Mouse (Mus musculus) erythroblast, adult 5-6 weeks (primary cell): ENCODE data around the gene Adh7. TPM values are rescaled to one million over a fixed set of nuclear protein-coding genes. Genes with fewer than 3 reads are reported as not detected.
A peak's percentile ranks its signal among the peaks of the same experiment; 100 is the strongest.

ENCODE experiments used
- ATAC-seq: replicated peaks from 2 replicates; pipeline ENCODE4 v1.8.0; 2016; ENCODE audit warnings: moderate number of reproducible peaks, mild to moderate bottlenecking, moderate TSS enrichment, inconsistent platforms; ENCODE audit not compliant: poor library complexity, low FRiP score, severe bottlenecking
- total RNA-seq, 2 experiments: library from RNA; stranded (forward) in 1 of 2; stranded (reverse) in 1 of 2; fragments of 150-400 nt in 1 of 2; fragments of 200-764, 138-1000 nt in 1 of 2; gene quantifications; 2 replicates each; pipeline versions ENCODE4 v1.2.3 to v1.2.4; 2015 to 2017; ENCODE audit warnings: low replicate concordance in 2 of 2

Gene Adh7
- total RNA-seq (2015; ENCODE audit: low replicate concordance) (not detected in 2 replicates), total RNA-seq (2017; ENCODE audit: low replicate concordance) (not detected in 2 replicates)

DNA sequence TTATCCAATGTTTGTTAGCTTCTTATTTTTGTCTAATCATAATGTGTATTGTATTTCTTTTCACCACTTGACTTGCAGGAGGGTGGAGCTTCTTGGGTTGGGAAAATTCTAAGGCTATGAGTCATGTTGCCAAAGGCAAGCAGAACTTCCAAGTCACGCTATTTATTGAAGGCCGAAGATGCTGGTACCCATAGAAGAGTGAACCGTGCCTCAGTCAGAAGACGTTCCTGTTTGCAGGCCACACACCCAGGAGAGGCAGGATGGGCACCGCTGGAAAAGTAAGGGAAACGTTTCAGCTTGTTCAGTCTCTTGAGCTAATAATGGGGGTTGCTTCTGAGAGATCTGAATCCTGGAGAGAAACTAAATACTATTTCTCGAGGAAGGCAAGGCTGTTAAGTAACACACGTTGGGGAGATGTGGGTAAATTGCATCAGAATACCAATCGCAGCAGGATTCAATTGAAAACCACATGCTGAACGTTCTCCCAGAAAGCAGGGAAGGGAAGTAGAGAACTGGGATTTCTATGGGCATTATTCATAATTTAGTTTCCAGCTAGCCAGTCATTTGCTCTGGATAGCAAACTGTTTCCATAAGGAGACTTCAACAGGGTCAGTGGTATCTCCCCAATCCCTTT lies at the start of gene Adh7:
TSS of gene Adh7 (plus strand) at position 130 of the 634 bp plus-strand sequence.
- no peak for ATAC-seq

DNA sequence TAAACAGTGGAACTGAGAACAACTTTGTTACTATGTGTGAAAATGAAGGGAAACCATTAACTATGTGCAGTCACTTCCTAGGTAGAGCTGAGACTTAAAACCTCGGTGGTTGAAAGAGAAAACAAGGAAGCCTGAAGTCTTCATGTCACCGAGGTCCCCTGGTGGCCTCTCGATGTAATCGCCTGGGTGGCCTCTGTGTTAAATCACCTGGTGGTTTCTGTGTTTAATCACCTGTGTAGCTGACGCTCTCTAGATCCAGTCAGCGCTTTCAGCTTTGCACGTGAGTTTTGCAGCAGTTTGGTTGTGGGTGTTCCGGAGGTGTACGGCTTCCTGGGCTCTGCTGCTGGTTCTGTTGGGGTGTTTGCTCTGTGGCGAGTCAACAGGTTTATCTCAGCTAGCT lies 44.3 kb upstream of the Adh7 start:
- ATAC-seq = no peak

DNA sequence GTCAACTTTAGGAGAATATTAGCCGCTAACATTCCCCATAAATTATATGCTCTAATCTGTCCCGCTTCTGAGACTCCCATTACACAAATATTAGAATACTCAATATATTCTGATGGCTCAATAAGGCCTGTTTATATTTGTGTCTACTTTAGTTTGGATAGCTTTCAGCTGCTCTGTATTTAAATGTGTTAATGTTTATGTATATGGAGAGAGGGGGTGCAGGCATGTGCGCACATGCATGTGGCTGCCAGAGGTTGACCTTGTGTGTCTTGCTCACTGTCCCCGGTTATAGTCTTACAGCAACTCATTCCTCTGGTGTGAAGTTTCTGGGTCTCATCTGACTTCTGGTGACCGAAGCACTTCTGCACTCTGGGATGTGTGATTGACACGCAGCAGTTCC lies 42.0 kb upstream of the Adh7 start:
- no peak for ATAC-seq

DNA sequence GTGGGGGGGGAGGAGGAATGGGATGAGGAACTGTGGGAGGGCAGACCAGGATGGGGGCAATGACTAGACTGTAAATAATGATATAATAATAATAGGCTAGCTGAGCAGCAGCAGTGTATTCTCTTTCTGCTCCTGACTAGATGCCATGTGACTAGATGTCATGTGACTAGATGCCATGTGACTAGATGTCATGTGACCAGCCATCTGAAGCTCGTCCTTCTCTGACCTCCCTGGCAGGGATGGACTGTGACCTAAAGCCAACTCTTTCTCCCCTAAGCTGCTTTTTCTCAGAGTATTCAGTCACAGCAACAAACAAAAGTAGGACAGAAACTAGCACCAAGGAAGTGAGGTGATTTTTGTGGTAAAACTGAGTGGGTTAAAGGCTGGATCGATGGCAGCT lies 35.5 kb upstream of the Adh7 start:
- ATAC-seq = no peak

DNA sequence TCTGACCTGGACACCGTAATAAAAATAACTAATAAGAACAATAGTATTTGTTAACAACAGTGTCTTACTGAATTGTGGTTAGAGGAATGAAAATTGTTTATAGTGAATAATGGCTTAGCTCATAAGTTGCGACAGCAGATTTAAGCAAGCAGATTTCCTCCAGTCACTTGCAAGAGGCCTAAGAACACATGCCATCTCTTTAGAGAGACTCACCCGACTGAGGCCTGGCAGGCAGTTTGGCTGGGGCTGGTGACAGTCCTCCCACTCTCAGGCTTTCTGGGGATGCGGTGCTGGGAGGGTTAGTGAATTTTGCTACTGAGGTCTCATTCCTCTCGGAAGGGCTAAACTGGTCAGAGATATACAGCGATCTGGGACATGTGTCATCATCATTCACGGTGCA lies 34.2 kb upstream of the Adh7 start:
- no peak for ATAC-seq

DNA sequence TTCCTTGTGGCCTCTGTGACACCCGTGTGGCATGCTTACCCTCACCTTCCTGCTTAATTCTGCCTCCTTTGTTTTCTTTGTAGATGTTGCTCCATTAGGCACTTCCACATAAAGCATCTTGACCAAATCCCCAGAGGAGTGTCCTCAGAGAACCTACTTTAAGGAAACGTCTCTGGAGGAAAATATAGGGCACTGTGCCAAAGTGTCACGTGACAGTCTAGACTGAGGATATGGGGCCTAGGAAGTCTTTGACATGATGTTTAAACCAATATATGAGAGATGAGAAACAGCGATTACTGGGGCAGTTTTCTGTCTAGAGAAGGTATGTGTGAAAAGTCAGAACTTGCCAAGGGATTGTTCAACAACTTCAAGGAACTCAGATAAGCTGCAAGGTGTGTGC lies 32.3 kb upstream of the Adh7 start:
- ATAC-seq = no peak

DNA sequence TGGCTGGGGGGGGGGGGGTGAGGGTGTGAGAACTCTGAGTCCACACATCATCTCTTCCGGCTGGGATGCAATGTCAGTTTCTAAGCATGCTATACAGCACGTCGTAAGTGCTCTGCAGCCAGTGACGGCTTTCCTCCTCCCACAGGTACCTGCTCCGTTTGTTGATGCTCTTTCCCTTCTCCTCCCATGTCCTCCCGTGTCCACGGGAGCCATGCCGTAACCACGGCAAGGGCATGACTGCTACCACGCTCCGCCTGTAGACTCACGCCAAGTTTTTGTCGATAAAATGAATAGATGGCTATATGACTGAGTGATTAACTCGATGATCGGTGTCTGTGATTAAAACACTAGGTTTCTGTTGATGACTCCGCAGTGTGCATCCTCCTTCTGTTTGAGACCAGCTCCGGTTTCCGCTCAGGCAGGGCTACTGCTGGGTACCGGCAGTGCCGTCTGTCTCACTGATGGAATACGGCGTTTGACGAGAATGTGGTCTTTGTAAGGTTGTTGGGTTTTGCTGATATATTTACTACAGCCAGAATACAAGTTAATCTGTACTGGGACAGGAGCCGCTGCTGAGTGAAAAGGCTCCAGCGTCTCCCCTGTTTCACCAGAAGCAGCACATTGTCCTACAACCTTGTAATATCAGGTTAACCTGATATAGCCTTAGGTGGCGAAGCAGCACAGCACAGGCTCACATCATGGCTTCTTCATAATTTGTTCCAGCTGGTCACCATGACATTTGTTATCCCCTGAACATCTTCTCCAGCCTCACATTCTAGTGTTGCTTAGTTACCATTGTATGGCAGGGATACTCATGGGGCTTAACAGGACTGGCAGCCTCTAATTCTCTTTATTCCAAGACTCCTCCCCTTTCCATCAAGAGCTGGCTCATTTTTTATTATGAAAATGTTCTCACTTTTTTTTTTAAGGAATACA lies 31.3 kb upstream of the Adh7 start:
- ATAC-seq = no peak

DNA sequence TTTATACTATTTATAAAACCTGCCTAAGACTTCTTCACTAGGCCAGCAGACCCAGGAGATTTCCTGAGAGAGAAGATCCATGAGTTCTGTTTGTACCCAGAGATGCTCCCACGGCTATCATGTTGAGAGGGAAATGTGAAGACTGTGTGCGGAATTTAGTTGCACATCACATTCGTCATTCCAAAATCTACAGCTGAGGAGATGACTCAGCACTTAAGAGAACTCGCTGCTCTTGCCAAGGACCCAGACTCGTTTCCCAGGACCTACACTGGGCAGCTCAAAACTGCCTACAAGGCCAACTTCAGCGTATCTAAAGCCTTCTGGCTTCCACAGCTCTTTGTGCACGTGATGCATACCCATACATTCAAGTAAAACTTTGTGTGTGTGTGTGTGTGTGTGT lies 25.3 kb upstream of the Adh7 start:
- ATAC-seq = no peak

DNA sequence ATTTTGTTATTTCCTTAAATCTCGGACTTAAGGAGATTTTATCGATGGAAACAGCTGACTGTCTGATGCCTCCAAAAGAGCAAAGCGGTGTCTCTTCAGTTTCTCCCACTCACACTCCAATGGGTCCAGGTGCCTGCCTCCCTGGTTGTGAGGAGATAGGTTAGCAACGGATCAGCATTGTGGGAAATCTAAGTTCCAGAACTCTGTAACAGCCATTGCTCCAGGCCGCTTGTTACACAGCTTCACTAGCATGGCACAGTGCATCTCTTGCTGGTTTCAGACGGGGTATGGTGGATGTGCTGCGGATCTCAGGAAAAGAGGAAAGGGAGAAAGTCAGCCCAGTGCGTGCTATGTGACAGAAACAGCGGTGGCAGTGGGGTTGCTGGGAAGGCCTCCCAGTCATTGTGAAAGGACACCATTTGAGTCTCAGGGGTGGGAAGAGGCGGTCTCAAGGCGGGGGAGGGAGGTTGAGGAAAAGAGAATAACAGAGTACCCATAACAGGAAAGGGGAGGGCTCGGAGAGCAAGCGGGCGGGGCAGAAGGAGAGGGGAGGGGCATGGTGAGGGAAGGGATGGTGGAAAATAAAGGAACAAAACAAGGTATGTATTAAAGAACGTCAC lies 23.8 kb upstream of the Adh7 start, which contains the start of gene 4930579F01Rik:
TSS of gene 4930579F01Rik (minus strand) at position 143 of the 620 bp plus-strand sequence.
- no peak for ATAC-seq

DNA sequence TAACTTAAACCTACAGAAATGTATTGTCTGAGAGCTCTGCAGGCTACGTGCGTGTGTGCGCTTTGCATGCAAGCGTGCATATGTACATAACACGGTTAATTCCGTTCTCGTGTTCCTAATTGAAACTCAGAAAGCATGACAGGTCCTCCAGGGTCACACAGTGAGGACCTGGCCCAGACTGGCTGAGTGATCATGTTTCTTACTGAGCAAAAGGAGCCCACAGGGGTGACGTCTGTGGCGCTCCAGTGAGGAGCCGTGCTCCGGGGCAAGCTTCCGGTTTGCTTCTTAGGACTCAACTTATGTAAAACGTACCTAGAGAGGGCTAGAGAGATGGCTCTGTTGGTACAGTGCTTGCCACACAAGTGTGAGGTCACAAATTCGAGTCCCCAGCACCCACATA lies 20.5 kb upstream of the Adh7 start:
- no peak for ATAC-seq

DNA sequence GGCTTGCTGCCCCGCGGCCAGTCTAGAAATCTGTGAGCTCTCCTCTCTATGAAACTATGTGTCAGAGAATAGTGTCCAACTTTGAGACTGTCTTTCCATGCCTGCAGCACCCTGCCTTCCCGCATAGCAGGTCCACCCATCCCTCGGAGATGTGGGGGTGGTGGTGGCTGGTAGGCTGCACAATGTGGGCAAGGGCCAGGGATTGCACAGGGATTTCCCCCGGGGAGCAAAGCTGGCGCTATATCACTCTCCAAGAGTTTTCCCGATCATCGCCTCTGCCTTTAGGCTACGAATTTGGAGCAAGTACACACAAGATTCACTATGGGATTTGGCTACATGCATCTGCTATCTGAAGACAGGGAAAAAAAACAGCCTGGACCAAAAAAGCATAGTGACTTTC lies 20.0 kb upstream of the Adh7 start:
- ATAC-seq = no peak

DNA sequence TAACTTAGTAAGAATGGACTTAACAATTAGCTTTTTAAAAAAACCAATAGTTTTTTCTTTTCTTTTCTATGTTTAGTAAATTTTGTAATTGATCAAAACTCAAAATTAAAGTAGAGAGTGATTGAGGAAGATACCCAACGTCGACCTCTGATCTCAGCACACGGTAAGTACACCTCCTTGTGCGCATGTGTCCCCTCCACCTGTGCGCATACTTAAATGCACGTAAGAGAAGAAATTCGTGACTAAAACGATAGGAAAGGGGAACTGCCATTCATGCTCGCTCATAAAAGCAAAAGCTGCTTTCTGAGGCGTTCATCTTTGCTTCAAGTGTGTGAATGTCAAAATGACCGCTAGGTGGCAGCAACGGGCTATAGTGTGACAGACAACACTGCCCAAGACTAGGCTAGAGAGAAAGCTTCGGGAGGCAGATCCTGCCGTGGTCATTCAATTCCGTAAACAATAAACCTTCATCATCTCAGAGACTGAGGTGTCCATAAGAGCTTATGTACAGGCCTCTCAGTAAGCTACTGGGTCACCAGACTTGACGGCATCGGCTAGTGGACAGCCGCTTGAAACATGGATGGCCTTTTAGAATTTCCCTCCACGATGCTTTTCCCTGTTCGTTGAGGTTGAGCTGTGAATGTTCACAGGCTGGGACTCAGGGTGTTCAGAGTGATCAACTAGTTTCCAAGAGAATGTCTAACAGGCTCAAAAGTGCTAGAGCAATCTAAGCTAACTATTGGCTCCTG lies 19.4 kb upstream of the Adh7 start:
- peak; percentile 75 for ATAC-seq

DNA sequence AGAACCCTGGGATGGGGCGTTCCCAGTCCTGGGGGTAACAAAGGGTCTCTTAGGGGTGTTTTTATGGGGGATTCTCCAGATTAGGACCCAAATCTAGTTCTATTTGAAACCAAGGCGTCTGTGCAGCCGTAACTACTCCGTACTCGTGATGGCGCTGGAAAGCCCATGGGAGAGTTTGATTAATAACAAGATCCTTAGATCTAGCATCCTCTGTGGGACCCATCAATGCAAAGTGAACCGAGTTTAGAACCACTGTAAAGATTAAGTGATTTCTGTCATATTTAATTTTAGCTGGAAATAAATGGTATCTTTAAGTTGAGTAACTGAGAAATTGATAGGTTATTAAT lies 18.9 kb upstream of the Adh7 start:
- no peak for ATAC-seq

DNA sequence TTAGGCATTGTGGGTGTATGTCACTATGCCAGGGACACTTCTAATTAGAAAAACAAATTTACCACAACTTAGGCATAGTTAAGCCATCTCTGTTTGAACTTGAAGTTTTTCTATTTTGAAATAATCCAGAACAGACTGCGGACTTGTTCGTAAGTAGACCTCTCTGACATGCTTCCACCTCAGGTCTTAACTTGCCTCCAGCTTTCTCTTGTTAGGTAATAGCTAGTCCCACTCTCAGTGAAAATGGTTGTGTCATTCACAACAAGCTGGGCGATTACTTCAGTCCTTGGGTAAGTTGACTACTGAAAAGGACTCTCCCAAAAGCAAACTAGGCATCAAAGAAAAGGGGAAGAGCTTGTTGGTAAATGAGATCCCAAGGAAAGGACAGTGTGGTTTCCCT lies 8.7 kb upstream of the Adh7 start:
- ATAC-seq = no peak

DNA sequence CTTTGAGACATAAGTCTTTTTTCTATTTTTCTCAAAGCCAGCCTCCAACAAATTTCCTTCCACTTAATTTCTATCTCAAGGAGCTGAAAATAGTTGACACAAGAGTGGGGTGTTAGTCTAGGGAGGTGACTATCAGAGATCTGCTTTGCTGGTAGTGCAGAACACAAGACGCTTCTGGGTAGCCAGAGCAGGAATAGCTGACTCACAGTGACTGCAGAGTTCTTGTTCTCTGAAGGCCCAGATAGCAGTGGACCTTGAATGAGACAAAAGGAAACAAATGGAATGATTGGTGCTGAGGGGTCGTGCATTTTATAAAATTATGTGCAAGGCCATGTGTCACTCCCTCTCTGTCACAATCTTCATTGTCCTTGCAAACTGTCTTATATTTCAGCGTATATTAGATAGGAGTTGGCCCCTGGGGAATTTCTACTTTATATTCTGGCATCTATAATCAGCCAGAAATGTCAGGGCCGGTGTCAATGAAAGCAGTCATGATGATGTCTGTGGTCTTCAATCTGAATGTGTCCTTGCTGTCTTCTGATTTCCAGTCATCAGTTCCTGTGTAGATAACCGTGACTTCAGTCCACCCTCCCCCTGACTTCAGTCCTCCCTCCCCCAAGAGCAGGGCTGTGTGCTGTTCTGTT lies 7.0 kb upstream of the Adh7 start:
- no peak for ATAC-seq

DNA sequence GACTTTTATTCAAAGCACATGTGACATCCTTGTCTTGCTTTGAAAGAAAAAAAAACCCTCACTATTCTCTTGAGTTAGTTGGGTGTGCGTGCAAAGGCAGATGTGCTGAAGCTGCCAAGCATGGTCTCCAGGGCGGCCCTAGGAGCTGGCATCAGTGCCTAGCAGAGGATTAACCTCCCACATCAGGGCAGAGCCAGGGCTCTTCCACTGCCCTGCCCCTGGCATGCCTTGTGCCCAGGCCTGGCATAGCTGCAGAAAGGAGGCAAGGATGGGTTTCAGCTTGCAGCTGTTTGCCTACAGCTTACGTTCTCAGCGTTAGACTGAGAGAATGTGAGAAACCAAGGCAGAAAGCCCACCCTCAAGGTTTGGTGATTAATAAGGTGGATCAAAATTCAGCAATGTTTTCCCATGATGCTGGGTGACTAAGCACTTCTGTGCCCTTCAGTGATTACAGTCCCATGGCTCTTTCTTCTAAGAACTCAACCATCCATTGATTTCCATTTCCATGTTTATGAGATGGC lies 5.1 kb upstream of the Adh7 start:
- no peak for ATAC-seq

DNA sequence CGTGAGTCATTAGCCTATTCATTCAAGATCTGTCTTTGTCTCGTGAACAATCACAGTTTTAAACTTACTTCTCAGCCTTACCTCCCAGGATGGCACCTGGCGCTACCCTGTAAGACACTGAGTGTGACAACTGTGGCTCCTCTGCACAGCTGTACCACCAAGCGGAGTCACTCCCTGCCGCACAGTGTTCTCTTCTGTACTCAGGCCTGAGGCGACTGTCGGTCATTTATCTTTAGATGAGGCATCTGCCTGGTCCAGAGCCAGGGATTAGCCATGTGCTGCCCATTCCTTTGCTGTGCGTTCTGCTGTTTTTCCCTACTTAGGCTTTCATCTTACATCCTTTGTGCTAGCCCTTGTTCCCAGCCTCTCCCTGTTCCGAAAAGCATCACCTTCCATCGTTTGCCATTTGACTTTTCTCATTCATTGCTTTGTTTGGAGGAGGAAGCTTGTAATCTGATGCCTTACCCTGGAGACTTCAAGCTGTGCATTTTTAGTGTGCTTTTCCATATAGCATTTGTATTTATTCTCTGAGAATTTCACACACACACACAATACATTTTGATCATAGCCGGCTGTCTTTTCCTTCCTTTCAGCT lies 2.1 kb upstream of the Adh7 start:
- no peak for ATAC-seq

DNA sequence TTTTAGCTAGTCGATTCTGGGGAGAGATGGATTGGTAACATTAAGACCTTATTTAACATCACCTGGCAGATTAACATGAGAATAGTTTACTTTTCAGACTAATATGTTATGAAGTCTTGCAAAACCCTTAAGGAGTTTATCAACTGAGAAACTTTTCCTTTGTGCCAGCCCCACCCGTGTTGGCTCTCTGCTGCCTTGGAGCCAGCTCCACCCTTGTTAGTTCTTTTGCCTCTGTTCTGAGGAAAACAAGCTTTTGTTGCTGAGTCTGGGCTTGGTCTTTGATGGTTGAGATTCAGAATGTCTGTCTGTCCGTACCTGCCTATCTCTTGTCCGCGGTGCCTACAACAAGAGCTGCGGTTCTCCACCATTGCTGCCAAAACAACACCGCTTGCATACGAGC lies 1.5 kb upstream of the Adh7 start:
- ATAC-seq = no peak

DNA sequence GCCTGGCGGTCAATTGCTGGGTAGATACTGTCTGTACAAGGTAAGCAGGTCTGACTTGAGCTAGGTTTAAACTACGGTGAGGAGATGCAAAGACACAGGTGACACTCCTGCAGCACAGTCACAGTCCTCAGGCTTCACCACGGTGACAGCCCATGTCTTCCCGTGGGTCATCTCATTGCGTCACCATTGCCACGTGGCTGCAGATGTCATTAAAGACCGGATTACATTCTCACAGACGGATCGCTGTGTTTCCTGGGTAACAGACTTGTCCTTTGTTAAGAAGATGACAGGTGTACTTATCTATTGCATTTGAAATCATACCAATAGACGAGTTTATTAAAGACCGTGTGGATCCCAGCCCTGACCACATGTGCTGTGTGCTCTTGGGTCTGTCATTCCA lies 3.6 kb downstream of the Adh7 start:
- no peak for ATAC-seq
